Mouse (Mus musculus) forebrain, embryonic 11.5 days (tissue): ENCODE data around the gene Raver2. TPM values are rescaled to one million over a fixed set of nuclear protein-coding genes. Genes with fewer than 3 reads are reported as not detected.
A peak's percentile ranks its signal among the peaks of the same experiment; 100 is the strongest.

Experiments used
- ATAC-seq: fragments of 200-750 bp; cut with Nextera tagmentation; replicated peaks from 2 replicates; pipeline ENCODE4 v1.8.0; 2017; ENCODE audit warnings: moderate TSS enrichment; ENCODE audit not compliant: low FRiP score
- DNase-seq: peaks from one replicate; pipeline ENCODE4 v3.0.0-alpha.2; 2017; ENCODE audit warnings: low spot score
- H3K27ac ChIP-seq: fragments of 300-500 bp; sonication (generic); 2 replicates; pipeline ENCODE4 v1.5.1; 2014; ENCODE audit warnings: low read depth, low read length
- H3K27me3 ChIP-seq: fragments of 300-500 bp; sonication (generic); 2 replicates; pipeline ENCODE4 v1.6.1; 2014; ENCODE audit warnings: mild to moderate bottlenecking, low read length, mixed read lengths; ENCODE audit not compliant: control insufficient read depth, insufficient read depth
- H3K36me3 ChIP-seq: fragments of 300-500 bp; sonication (generic); 2 replicates; pipeline ENCODE4 v1.6.1; 2014; ENCODE audit warnings: mild to moderate bottlenecking, low read length, moderate library complexity, mixed read lengths; ENCODE audit not compliant: control insufficient read depth, insufficient read depth
- H3K4me1 ChIP-seq: fragments of 300-500 bp; sonication (generic); replicated peaks from 2 replicates; pipeline ENCODE4 v1.6.1; 2014; ENCODE audit warnings: low read length, mixed read lengths; ENCODE audit not compliant: control insufficient read depth, insufficient read depth
- H3K4me2 ChIP-seq: fragments of 300-500 bp; sonication (generic); 2 replicates; pipeline ENCODE4 v1.6.1; 2014; ENCODE audit warnings: low read depth, mild to moderate bottlenecking, low read length, moderate library complexity, mixed read lengths; ENCODE audit not compliant: severe bottlenecking
- H3K4me3 ChIP-seq: fragments of 300-500 bp; sonication (generic); 2 replicates; pipeline ENCODE4 v1.5.1; 2014; ENCODE audit warnings: low read depth, low read length
- H3K9ac ChIP-seq: fragments of 300-500 bp; sonication (generic); 2 replicates; pipeline ENCODE4 v1.6.1; 2014; ENCODE audit warnings: low read length
- H3K9me3 ChIP-seq: fragments of 300-500 bp; sonication (generic); 2 replicates; pipeline ENCODE4 v1.6.1; 2016; ENCODE audit warnings: low read length, mixed read lengths; ENCODE audit not compliant: control insufficient read depth
- WGBS: fragments of 180-500 bp; shearing (Covaris S2); extraction: QIAGEN DNeasy Blood & Tissue Kit; methylation state at CpG from one replicate; pipeline ENCODE4 v1.1.7; 2014; 5-methylcytosine and 5-hydroxymethylcytosine counted together
- polyA plus RNA-seq: library from polyadenylated mRNA; unstranded; fragments of >200 nt; fragmentation: Nextera tagmentation; extraction: Ambion mirVana; gene quantifications from 2 replicates; pipeline ENCODE4 v1.2.1, GENCODE M21; 2014

Gene Raver2
- polyA plus RNA-seq, 1 experiment from 2014 or later = 13.7 TPM

GRCm38 (mm10) chr4:101044149-101044548 lies 24.6 kb upstream of the Raver2 start:
- Histone ChIP-seq H3K4me1 (no peaks in the 10 kb centered on the region), H3K9ac (no peak overlapping the region), H3K27me3 (no peaks in the 10 kb centered on the region), H3K4me3 (no peak overlapping the region), H3K4me2 (no peak overlapping the region), H3K27ac (no peak overlapping the region), H3K36me3 (no peaks in the 10 kb centered on the region), H3K9me3 (no peaks in the 10 kb centered on the region)
- ATAC-seq (no peak), DNase-seq (no peak)

DNA sequence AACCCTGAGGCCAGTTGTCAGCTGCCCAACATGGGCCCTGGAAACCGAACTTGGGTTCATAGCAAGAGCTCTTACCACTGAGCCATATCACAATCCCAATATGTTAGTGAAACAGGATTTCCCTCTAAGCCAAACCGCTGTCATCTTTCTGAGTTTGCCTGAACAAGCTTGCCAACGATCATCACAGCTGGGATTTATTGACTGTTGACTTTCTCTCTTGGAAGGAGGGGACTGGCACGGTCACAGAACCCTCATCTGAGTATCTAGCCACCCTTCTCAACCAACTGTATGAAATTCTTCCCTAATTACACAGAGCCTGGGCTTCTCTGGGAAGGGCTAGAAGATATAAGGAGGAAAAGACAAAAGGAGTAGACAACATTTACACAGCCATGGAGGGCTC lies 22.2 kb upstream of the Raver2 start:
- no peaks in the 10 kb centered on the region for H3K36me3 ChIP-seq
- H3K4me3 ChIP-seq = no peak overlapping the region
- H3K4me1 ChIP-seq = no peaks in the 10 kb centered on the region
- no peak overlapping the region for H3K27ac ChIP-seq
- no peaks in the 10 kb centered on the region for H3K27me3 ChIP-seq
- no peak overlapping the region for H3K9ac ChIP-seq
- WGBS = 87% methylated on average over 4 of the region's 4 CpGs
- ATAC-seq (no peak), DNase-seq (no peak)
- no peak overlapping the region for H3K4me2 ChIP-seq
- H3K9me3 ChIP-seq = no peaks in the 10 kb centered on the region

GRCm38 (mm10) chr4:101062146-101062545 lies 6.6 kb upstream of the Raver2 start:
- Histone ChIP-seq H3K9ac (no peak overlapping the region), H3K4me1 (no peaks in the 10 kb centered on the region), H3K9me3 (no peaks in the 10 kb centered on the region), H3K36me3 (no peaks in the 10 kb centered on the region), H3K27me3 (no peaks in the 10 kb centered on the region), H3K4me2 (no peak overlapping the region), H3K4me3 (no peak overlapping the region), H3K27ac (no peak overlapping the region)
- no peak for DNase-seq
- 83% methylated on average over 2 of the region's 2 CpGs for WGBS
- ATAC-seq = no peak

GRCm38 (mm10) chr4:101066401-101066800 lies 2.4 kb upstream of the Raver2 start:
- Histone ChIP-seq H3K4me3 (no peak overlapping the region), H3K9me3 (no peaks in the 10 kb centered on the region), H3K36me3 (no peaks in the 10 kb centered on the region), H3K4me1 (no peaks in the 10 kb centered on the region; the same call in 1 of the 2 replicates), H3K4me2 (no peak overlapping the region), H3K27ac (no peak overlapping the region), H3K9ac (no peak overlapping the region), H3K27me3 (no peaks in the 10 kb centered on the region)
- no peak for ATAC-seq
- DNase-seq = no peak
- 52% methylated on average over 5 of the region's 5 CpGs for WGBS

DNA sequence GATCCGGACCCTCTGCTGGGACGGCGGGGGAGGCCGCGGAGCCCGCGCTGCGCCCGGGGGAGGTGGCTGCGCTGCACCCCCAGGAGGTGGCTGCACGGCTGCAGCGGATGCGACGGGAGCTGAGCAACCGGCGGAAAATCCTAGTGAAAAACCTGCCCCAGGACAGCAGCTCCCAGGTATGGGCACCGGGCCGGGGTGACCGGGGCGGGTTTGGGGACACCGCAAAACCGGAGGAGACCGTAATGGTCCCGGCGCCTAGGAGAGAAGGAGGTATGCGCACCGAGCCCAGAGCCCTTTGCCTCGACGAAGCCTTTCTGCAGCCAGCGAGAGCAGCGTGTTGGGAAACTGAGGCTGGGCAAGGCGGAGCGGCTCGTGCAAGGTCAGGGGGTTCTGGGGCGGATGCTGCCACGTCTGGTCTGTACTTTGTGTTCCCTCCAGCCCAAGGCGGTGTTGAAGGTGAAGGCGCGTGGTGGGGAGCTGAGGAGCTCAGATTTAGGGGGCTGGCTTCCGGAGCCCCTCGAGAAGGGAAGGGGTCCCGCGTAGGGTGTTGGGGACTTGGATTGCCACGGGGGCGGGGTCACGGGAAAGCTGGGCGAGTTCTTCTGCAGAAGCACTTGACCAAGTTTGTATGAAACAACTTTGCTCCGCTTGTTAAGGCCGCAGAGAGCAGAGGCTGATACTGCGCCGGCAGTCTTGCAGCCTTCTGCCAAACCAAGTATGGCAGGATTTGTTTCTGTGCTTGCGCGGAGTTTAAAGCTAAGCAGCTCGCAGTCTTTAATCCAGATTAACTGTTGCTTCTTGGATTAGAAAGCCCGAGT lies 580 bp downstream of the Raver2 start:
- Histone ChIP-seq H3K4me2 (peak overlapping the region; percentile 89), H3K36me3 (no peaks in the 10 kb centered on the region), H3K9me3 (no peaks in the 10 kb centered on the region), H3K4me1 (no peaks in the 10 kb centered on the region; the same call in 1 of the 2 replicates), H3K9ac (peak overlapping the region; percentile 82), H3K27ac (0 out of 2 replicates have a peak overlapping the region, but pooled peaks have one; percentile 25), H3K27me3 (no peaks in the 10 kb centered on the region), H3K4me3 (peak overlapping the region; percentile 79)
- ATAC-seq (peak; percentile 81), DNase-seq (peak; percentile 76)
- under 1% methylated on average over 55 of the region's 55 CpGs for WGBS

DNA sequence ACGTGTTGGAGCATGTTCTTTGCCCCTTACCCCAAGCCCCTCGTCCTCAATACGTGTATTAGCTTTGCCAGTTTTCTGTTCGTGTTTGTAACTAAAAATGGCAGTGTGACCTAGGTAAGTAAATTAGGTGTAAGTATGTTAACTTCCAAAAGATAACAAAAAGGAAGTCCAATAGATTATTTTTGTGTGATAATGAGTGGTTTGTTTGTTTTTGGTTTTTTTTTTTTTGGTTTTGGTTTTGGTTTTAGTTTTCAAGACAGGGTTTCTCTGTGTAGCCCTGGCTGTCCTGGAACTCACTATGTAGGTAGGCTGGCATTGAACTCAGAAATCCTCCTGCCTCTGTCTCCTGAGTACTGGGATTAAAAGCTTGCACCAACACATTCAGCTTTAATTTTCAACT lies 2.8 kb downstream of the Raver2 start:
- no peak overlapping the region for H3K4me2 ChIP-seq
- H3K27me3 ChIP-seq = no peaks in the 10 kb centered on the region
- H3K4me1 ChIP-seq = no peaks in the 10 kb centered on the region; the same call in 1 of the 2 replicates
- ATAC-seq (no peak), DNase-seq (no peak)
- H3K9me3 ChIP-seq = no peaks in the 10 kb centered on the region
- no peak overlapping the region for H3K27ac ChIP-seq
- no peak overlapping the region for H3K4me3 ChIP-seq
- WGBS = 87% methylated on average over 4 of the region's 4 CpGs
- no peaks in the 10 kb centered on the region for H3K36me3 ChIP-seq
- H3K9ac ChIP-seq = no peak overlapping the region

GRCm38 (mm10) chr4:101076425-101076824 lies 7.6 kb downstream of the Raver2 start:
- Histone ChIP-seq H3K27me3 (no peaks in the 10 kb centered on the region), H3K9ac (no peak overlapping the region), H3K9me3 (no peaks in the 10 kb centered on the region), H3K4me2 (no peak overlapping the region), H3K36me3 (no peaks in the 10 kb centered on the region), H3K4me1 (peaks cover 3% of the 10 kb centered on the region), H3K4me3 (no peak overlapping the region), H3K27ac (no peak overlapping the region)
- 28% methylated on average over 3 of the region's 3 CpGs for WGBS
- ATAC-seq = no peak
- DNase-seq = no peak

DNA sequence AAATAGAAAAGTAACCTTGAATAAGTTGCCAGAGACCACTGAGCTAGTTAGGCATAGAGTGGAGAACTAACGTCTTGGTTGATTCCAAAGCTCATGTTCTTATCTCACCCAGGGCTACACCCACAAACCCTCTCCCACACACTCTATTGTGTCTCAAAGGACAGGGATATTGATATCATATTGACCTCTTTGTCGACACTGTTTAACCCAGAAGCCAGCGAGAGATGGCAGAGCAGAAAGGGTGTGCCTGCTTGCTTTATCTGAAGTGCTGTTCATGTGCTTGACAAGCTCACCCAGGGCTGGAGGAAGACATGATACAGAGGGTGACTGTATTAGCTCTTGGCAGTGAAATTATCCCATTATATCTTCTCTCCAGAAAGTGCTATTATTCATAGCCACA lies 11.2 kb downstream of the Raver2 start:
- H3K4me3 ChIP-seq = no peak overlapping the region
- H3K27me3 ChIP-seq = no peaks in the 10 kb centered on the region
- H3K9me3 ChIP-seq = no peaks in the 10 kb centered on the region
- no peaks in the 10 kb centered on the region for H3K36me3 ChIP-seq
- H3K4me2 ChIP-seq = no peak overlapping the region
- peaks cover 14% of the 10 kb centered on the region for H3K4me1 ChIP-seq
- ATAC-seq (no peak), DNase-seq (no peak)
- no peak overlapping the region for H3K9ac ChIP-seq
- no peak overlapping the region for H3K27ac ChIP-seq
- WGBS = 73% methylated on average over 3 of the region's 3 CpGs
